Mouse (Mus musculus): Measurements from ENCODE around the gene Nav1. TPM values are rescaled to one million over a fixed set of nuclear protein-coding genes. Genes with fewer than 3 reads are reported as not detected.
"Not testable (repeated sequence)": the region's sequence is repeated elsewhere in the genome, so short reads cannot be mapped to it uniquely, and the experiment has no call there.

The Nav1 gene
- polyA plus RNA-seq, 1 experiment from 2014 or later, result 15.0 TPM

DNA sequence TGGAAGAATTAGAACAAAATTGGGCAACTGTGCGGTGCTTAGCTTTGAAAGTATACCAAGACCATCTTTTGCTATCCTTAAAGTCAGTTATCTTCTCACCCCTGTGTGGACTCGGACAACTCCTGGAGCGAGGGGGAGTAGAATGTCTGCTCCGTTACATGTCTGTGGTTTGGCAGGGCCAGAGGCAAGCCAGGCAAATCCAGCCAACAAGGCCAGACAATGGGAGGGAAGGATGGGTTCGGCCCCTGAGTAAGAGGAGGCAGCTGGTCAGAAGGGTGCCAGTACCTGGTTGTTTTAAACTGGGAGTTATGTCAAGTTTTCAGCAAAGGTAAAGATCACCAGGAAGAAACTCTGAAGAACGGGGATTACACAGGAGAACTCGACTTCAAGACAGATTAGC, 121.9 kb downstream of the Nav1 start:
- Histone ChIP-seq H3K9ac (no peak overlapping the region), H3K4me2 (replicated peaks) (no peak overlapping the region), H3K4me1 (peaks cover 16% of the 10 kb centered on the region), H3K4me3 (no peak overlapping the region), H3K36me3 (peaks cover 11% of the 10 kb centered on the region), H3K9me3 (0 out of 2 replicates have a peak, but pooled peaks cover 5% of the 10 kb centered on the region), H3K27ac (no peak overlapping the region), H3K27me3 (no peaks in the 10 kb centered on the region)
- 85% methylated on average over 7 of the region's 7 CpGs for WGBS
- ATAC-seq (ENCODE audit: low FRiP score, low read depth), result no peak

DNA sequence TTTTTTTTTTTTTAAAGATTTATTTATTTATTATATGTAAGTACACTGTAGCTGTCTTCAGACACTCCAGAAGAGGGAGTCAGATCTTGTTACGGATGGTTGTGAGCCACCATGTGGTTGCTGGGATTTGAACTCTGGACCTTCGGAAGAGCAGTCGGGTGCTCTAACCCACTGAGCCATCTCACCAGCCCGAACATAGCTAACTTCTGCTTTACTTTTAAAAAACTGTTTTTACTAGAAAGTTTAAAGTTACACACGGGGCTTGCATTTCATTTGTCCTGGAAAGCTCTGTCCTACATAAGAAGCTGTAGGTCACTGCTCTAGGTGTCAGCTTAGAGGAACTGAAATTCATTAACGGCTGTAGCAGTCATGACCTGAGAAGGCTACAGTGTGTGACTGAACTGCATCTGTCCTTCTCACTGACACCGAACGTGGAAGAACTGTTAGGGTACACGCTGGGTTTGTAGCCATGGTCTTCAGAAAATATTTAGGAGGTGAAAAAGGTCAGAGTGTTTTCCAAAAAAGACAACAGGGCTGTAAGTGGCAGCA, 122.5 kb downstream of the Nav1 start:
- peaks cover 11% of the 10 kb centered on the region for H3K36me3 ChIP-seq
- H3K4me3 ChIP-seq; H3K27me3 ChIP-seq; H3K9ac ChIP-seq; ATAC-seq (ENCODE audit: low FRiP score, low read depth); H3K4me2 ChIP-seq (replicated peaks); H3K27ac ChIP-seq; H3K9me3 ChIP-seq: not testable (repeated sequence)
- WGBS, result 88% methylated on average over 9 of the region's 9 CpGs
- H3K4me1 ChIP-seq, result peaks cover 16% of the 10 kb centered on the region

DNA sequence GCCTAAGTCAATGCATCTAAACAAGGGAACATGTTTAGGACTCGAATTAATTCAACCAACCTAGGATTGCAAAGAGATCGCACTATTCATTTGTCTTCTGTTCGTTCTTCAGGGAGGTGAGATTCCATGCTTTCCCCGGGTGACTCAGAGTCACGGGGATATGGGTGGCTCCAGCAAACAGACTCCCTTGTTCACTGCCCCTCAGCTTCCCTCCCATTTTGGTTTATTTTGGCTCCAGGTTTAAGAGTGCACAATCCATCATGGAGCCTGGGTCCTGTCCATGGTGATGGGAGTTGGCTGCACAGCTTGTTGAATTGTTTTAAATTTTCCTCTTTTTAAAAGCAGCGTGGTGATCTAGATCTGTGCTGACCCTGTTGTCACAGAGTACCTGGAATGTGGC, 123.1 kb downstream of the Nav1 start:
- H3K4me2 ChIP-seq (replicated peaks), result no peak overlapping the region
- no peak overlapping the region for H3K9ac ChIP-seq
- H3K36me3 ChIP-seq, result peaks cover 11% of the 10 kb centered on the region
- no peak overlapping the region for H3K4me3 ChIP-seq
- peaks cover 13% of the 10 kb centered on the region for H3K4me1 ChIP-seq
- WGBS, result 90% methylated on average over 6 of the region's 6 CpGs
- H3K27ac ChIP-seq, result no peak overlapping the region
- ATAC-seq (ENCODE audit: low FRiP score, low read depth), result no peak
- no peaks in the 10 kb centered on the region for H3K27me3 ChIP-seq
- H3K9me3 ChIP-seq, result 0 out of 2 replicates have a peak, but pooled peaks cover 5% of the 10 kb centered on the region

DNA sequence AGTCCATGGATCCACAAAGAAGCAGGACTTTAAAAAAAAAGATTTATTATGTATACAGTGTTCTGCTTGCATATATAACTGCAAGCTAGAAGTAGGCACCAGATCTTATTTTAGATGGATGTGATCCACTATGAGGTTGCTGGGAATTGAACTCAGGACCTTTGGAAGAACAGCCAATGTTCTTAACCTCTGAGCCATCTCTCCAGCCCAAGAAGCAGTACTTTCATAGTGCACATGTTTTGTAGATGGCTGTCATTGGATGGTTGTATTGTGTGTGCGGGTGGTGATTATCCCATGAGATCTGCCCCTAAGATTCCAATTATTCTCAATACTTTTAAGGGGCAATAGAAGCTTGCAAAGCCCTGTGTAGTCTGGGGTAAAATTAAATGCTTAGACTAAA, 124.4 kb downstream of the Nav1 start:
- no peak overlapping the region for H3K4me3 ChIP-seq
- no peak overlapping the region for H3K4me2 ChIP-seq (replicated peaks)
- peaks cover 10% of the 10 kb centered on the region for H3K4me1 ChIP-seq
- H3K9me3 ChIP-seq, result 0 out of 2 replicates have a peak, but pooled peaks cover 5% of the 10 kb centered on the region
- no peaks in the 10 kb centered on the region for H3K27me3 ChIP-seq
- WGBS, result 88% methylated on average over 1 of the region's 1 CpGs
- H3K36me3 ChIP-seq, result peaks cover 11% of the 10 kb centered on the region
- no peak overlapping the region for H3K27ac ChIP-seq
- no peak overlapping the region for H3K9ac ChIP-seq
- ATAC-seq (ENCODE audit: low FRiP score, low read depth), result no peak

DNA sequence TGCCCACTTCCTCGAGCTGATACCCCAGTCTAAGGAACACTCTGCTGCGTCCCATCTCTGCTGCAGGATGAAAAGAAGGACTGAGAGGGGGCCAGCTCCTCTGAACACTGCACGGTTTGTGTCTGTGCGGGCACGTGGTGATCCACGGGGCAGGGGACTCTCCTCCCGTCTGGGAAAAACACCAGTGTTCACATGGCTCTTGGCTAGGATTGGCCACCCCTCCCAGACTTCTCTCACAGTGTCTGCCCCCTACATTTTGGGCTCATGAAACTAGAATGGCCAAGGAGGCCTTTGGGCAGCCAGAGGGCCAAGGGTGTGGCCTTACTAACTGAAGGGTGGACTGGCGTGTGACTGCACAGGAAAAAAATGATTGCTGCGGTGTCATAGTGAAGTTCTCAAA, 125.4 kb downstream of the Nav1 start:
- no peak for ATAC-seq (ENCODE audit: low FRiP score, low read depth)
- H3K9ac ChIP-seq, result no peak overlapping the region
- no peaks in the 10 kb centered on the region for H3K27me3 ChIP-seq
- peaks cover 11% of the 10 kb centered on the region for H3K36me3 ChIP-seq
- 0 out of 2 replicates have a peak, but pooled peaks cover 5% of the 10 kb centered on the region for H3K9me3 ChIP-seq
- H3K4me3 ChIP-seq, result no peak overlapping the region
- no peak overlapping the region for H3K27ac ChIP-seq
- H3K4me2 ChIP-seq (replicated peaks), result no peak overlapping the region
- H3K4me1 ChIP-seq, result peaks cover 6% of the 10 kb centered on the region
- WGBS, result 90% methylated on average over 9 of the region's 9 CpGs

DNA sequence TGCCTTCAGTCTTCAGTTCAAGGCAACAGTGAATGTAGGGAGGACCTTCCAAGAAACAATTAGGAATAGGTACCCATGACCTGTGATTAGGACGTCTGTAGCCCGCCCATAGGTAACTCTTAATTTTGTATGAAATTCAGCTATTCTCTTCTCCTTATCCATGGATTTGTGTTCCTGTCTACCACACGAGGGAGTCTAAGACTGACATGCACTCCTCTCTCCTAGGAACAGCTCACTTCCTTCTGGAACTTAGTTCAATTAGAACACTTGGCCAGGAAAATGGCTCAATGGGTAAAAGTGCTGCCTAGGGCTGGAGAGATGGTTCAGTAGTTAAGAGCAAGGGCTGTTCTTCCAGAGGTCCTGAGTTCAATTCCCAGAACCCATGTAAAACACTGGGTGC, 126.3 kb downstream of the Nav1 start:
- Histone ChIP-seq H3K4me3 (no peak overlapping the region), H3K27me3 (no peaks in the 10 kb centered on the region), H3K27ac (no peak overlapping the region), H3K9ac (no peak overlapping the region), H3K4me1 (peaks cover 6% of the 10 kb centered on the region), H3K9me3 (0 out of 2 replicates have a peak, but pooled peaks cover 5% of the 10 kb centered on the region), H3K4me2 (replicated peaks) (no peak overlapping the region), H3K36me3 (peaks cover 11% of the 10 kb centered on the region)
- 80% methylated on average over 3 of the region's 3 CpGs for WGBS
- ATAC-seq (ENCODE audit: low FRiP score, low read depth), result no peak

DNA sequence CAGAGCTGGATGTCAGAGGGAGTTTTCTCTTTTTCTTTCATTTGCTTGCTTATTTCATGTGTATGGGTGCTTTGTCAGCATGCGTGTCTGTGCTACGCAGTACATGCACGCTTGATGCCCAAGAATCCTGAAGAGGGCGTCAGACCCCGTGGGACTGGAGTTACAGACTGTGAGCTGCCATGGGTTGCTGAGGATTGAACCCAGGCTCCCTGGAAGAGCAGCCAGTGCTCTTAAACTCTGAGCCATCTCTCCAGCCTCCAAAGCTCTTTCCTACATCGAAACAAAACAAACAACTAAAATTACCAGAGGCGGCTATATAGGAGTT, 131.6 kb downstream of the Nav1 start:
- ATAC-seq (ENCODE audit: low FRiP score, low read depth), result no peak
- peaks cover 16% of the 10 kb centered on the region for H3K36me3 ChIP-seq
- no peak overlapping the region for H3K4me2 ChIP-seq (replicated peaks)
- WGBS, result 83% methylated on average over 7 of the region's 7 CpGs
- H3K27ac ChIP-seq, result no peak overlapping the region
- no peak overlapping the region for H3K4me3 ChIP-seq
- H3K27me3 ChIP-seq, result no peaks in the 10 kb centered on the region
- H3K9me3 ChIP-seq, result no peaks in the 10 kb centered on the region
- no peak overlapping the region for H3K9ac ChIP-seq
- H3K4me1 ChIP-seq, result peaks cover 19% of the 10 kb centered on the region

DNA sequence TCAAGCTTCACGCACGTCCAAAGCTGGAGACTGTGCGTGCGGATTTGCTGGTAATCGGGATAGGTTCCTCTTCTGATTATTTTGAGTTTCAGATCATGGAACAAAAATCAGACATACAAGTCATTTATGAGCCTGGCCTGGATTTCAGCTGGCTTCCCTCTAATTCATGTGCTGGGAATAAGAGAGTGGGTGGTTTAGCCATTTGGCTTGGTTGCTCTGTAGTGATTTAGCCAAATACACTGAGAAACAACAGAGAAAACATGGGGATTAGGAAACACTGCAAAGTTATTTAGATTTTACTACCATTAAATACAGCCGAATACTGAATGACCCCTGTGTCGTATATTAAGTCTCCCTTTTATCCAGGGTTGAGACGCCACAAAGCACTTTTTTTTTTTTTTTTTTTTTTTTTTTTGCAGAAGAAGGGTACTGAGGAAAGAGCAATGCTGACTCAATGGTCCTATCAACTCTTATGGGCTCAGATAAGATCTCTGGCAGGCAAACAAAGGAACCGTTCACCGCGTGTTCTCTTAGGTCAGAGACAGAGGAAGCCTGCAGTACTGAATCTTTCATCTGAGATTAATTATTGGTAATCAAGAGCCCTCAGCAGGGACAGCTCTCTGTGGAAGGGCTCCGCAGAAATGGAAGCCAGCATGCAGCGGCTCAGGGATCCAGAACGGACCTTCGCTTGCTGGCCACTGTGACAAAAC, 132.1 kb downstream of the Nav1 start:
- Histone ChIP-seq H3K4me2 (replicated peaks) (no peak overlapping the region), H3K4me3 (no peak overlapping the region), H3K27me3 (no peaks in the 10 kb centered on the region), H3K9ac (no peak overlapping the region), H3K36me3 (peaks cover 21% of the 10 kb centered on the region), H3K9me3 (no peaks in the 10 kb centered on the region), H3K27ac (no peak overlapping the region), H3K4me1 (peaks cover 19% of the 10 kb centered on the region)
- no peak for ATAC-seq (ENCODE audit: low FRiP score, low read depth)
- 55% methylated on average over 15 of the region's 15 CpGs for WGBS

DNA sequence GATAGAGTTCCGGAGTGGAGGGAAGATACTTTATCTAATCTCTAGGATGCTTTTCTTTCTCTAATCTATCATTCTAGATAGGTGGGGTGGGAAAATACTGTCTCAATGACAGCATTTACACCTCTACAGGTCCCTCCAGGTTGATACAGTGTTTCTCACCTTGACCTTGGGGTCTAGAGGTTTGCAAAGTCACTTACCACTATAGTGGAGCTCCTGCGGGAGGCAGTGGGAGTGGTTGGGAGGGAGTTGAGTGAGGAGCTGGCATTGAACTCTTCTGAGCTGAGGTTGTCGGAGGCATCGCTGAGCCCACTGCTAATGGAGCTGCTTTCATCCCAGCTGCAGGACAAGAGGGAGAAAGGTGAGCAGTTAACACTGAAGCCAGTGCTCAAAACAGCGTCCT, 134.6 kb downstream of the Nav1 start:
- Histone ChIP-seq H3K36me3 (peaks cover 43% of the 10 kb centered on the region), H3K4me1 (peaks cover 12% of the 10 kb centered on the region; the same call in 1 of the 2 replicates), H3K27ac (no peak overlapping the region), H3K4me2 (replicated peaks) (no peak overlapping the region), H3K9ac (no peak overlapping the region), H3K27me3 (no peaks in the 10 kb centered on the region), H3K4me3 (no peak overlapping the region), H3K9me3 (no peaks in the 10 kb centered on the region)
- ATAC-seq (ENCODE audit: low FRiP score, low read depth), result no peak
- WGBS, result 56% methylated on average over 5 of the region's 5 CpGs

DNA sequence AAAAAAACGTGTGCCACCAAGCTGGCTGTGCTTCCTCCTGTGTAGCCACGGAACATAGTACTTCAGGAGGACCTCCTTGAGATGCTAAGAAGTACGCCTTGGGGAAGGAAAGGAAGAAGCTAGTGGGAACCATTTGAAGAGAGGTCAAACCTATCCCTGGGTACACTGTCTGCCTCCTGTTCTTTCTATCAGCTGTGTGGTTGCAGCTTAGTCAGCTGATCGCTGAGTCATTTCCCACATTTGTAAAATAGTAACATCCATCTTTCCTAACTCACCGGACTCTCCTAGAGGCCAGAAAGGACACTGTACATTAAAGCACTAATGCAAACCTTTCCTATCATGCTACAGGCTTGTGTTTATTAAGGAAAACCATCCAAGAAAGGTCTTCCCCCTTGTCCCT, 135.4 kb downstream of the Nav1 start:
- no peak overlapping the region for H3K4me3 ChIP-seq
- H3K36me3 ChIP-seq, result peaks cover 51% of the 10 kb centered on the region
- H3K9me3 ChIP-seq, result no peaks in the 10 kb centered on the region
- WGBS, result 77% methylated on average over 5 of the region's 5 CpGs
- H3K9ac ChIP-seq, result no peak overlapping the region
- ATAC-seq (ENCODE audit: low FRiP score, low read depth), result no peak
- H3K27me3 ChIP-seq, result no peaks in the 10 kb centered on the region
- peaks cover 12% of the 10 kb centered on the region; the same call in 1 of the 2 replicates for H3K4me1 ChIP-seq
- no peak overlapping the region for H3K4me2 ChIP-seq (replicated peaks)
- H3K27ac ChIP-seq, result no peak overlapping the region

DNA sequence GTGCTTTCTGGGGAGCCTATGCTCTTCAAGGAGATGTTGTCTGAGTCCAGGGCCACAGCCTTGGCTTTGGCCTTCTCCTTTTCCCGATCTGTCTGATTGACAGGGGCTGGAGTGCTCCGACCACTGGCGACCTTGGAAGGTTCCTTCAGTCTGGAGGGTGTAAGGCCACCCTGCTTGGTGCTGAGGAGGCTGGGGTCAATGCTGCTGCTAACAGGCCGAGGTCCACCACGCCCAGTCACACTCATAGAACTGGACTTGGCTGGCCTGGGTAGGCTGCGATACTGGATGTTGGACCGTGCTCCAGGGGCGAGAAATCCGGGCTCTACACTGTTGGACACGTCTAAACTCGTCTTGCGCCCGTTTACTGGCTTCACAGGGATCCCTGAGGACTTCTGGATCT, 136.5 kb downstream of the Nav1 start:
- Histone ChIP-seq H3K27ac (no peak overlapping the region), H3K27me3 (no peaks in the 10 kb centered on the region), H3K9me3 (no peaks in the 10 kb centered on the region), H3K4me2 (replicated peaks) (no peak overlapping the region), H3K36me3 (peaks cover 63% of the 10 kb centered on the region), H3K4me1 (peaks cover 11% of the 10 kb centered on the region; the same call in 1 of the 2 replicates), H3K9ac (no peak overlapping the region), H3K4me3 (no peak overlapping the region)
- ATAC-seq (ENCODE audit: low FRiP score, low read depth), result no peak; the same call in 1 of the 2 replicates
- WGBS, result 93% methylated on average over 13 of the region's 13 CpGs

DNA sequence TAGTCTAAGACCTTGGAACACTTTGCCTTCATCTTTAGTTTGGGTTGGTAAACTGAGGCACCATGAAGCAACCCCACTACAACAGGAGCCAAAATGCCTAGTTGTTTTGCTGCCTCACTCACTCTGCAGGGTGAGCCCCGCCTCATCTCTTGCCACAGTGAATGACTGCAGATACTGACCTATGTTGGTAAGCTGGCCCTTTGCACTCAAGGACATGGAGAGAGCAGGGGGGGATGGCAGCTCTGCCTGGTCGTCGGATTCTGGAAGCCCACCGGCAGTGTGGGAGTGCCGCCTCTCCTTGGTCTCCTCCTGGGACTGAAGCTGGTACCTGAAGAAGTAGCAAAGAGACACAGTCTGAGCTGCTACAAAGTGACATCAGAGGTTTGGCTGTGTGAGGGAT, 139.6 kb downstream of the Nav1 start:
- Histone ChIP-seq H3K4me2 (replicated peaks) (no peak overlapping the region), H3K9me3 (no peaks in the 10 kb centered on the region), H3K9ac (no peak overlapping the region), H3K27ac (no peak overlapping the region), H3K4me1 (peaks cover 7% of the 10 kb centered on the region), H3K4me3 (no peak overlapping the region), H3K36me3 (peaks cover 89% of the 10 kb centered on the region), H3K27me3 (no peaks in the 10 kb centered on the region)
- no peak for ATAC-seq (ENCODE audit: low FRiP score, low read depth)
- WGBS, result 85% methylated on average over 5 of the region's 5 CpGs

DNA sequence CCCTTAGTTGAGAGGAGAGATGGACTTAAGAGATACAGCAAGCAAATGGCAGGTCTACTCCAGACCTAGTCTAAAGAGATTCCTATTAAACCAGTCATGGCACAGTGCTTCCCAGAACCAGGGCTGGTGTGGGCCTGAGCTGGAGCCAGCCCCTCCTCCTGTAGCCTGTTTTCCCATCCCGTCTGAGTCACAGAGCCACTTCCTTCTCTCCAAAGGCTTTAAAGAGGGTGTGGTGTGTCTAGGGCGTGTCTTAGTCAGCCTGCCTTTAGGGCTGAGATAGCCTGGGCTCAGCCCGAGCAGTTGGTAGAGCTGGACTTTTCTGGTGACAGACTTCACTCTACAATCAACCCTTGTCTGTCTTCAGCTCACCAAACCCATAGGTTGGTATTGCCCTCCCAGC, 140.2 kb downstream of the Nav1 start:
- Histone ChIP-seq H3K4me2 (replicated peaks) (no peak overlapping the region), H3K9ac (no peak overlapping the region), H3K4me3 (no peak overlapping the region), H3K9me3 (no peaks in the 10 kb centered on the region), H3K36me3 (peaks cover 87% of the 10 kb centered on the region), H3K27me3 (no peaks in the 10 kb centered on the region), H3K4me1 (peaks cover 9% of the 10 kb centered on the region; the same call in 1 of the 2 replicates), H3K27ac (no peak overlapping the region)
- ATAC-seq (ENCODE audit: low FRiP score, low read depth), result no peak
- 68% methylated on average over 3 of the region's 3 CpGs for WGBS

Measured in limb, embryonic 13.5 days (tissue).